Mouse (Mus musculus): ENCODE data around the gene Wars.

Wars gene

DNA sequence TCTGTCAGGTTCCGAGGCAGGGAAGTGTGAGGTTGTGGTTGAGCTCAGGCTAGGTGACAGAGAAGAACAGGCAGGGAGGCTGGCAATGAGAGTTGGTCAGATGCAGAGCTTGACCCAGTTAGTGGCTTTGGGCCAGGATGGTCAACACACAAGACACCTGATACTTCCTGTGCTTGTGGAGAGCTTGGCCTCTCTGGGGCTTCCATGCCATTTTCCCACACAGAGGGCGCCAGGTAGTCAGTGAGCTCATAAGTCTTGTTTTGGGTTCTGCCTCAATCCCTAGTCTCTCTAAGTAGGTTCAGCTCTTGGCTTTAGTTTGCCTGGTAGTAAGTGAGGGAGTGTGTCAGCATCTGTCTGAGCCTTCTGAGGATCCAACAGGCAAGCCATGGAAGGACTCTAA lies 18.5 kb upstream of the Wars start:
- intact Hi-C loops (cut with DNase I) = no loop called here

DNA sequence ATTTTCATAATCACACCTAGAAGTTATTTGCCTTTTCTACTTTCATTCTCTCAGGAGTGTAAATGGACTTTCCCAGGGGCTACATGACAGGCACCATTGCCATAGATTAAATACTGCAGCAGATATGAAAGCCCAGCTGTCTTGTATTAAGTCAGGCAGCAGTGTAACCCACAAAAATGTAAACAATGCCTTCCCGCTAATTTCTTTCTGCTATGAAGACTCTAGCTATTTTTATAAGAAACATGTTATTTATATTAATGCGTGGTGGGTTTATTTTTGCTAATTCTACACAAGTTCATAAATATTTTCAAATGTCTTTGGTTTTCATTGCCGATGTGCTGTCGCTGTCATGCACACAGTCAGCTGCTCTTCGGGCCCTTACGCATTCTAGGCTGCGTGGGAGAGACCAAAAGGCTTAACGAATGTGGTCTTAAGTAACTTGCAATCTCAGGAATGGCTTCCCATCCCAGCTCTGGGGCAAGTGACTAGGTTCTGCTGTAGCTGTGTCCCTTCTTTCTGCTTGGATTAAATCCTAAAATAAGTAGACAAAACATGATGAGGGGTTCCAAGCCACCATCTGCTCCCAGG lies 16.0 kb upstream of the Wars start:
- intact Hi-C loops (cut with DNase I) = loop anchor here (10.0 kb wide), 2 partner anchors 405 to 1465 kb away; no protein-coding TSS in a partner anchor

DNA sequence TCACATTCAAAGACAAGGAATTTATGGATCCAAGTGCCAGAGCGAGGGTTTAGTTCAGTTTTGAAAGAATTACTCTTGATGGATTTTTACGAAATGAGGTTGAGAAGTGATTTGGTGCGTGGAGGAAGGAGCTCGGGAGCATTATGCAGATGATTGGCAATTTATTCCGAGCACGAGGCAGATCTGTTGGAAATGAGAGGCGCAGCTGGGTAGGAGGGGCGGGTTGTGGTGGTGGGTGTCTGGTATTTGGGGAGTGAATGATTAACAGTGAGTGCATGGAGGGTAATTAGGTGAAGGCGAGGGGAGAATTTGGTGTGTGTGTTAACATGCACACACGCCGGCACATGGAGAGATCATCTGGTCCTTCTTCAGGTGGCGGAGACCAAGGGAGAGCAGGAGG lies 12.4 kb upstream of the Wars start:
- intact Hi-C loops (cut with DNase I) = loop anchor here (10.0 kb wide), 2 partner anchors 408 to 1468 kb away; no protein-coding TSS in a partner anchor

DNA sequence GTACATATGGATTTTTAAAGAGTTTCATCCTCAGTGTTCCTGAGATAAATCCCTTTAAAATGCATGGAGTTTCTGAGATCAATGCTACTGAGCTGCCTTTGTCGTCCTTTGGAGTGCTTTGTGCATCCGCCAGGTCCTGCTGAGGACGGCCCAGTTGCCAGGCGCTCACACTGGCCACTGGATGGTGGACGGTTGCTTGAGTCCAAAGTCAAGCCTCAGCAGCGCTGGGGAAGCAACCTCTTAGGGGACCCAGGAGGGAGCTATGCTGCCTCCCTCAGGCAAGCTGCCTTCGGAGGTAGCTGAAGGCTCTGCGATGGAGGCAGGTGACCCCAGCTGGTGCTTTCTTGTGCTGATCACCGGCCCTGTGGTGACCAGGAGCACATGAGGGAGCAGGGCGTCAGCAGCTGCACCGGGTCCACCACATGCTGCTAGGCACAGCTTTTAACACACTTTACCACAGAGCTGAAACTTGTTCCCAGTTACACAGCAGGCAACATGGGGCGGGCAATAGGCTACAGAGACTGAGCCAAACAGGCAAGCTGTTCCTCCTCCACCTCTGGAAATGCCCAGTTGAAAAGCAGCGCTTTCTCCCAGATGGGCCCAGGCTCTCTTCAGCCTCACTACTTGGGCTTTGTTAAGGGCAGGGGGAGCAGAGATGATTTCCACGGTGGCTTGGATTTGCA lies 11.8 kb upstream of the Wars start:
- intact Hi-C loops (cut with DNase I) = loop anchor here (10.0 kb wide), 2 partner anchors 409 to 1469 kb away; no protein-coding TSS in a partner anchor

DNA sequence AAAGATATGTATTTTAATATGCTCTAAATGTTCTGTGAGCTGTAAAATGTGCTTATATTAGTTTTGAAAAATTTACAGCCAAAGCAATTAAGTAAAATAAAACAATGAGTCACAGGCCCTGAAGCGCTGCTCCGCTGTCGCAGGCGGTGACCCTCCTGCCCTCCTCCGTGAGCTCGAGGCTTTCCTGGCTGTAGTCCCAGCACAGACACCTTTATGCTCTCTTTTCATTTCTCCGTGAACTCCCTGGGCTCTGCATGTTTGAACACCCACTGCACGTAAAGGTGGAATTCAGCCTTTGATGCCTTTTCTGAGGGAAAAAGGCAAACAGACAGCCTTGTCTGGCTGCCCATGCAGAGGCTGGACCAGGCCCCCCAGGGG lies 10.3 kb upstream of the Wars start:
- intact Hi-C loops (cut with DNase I) = loop anchor here (10.0 kb wide), 2 partner anchors 411 to 1471 kb away; no protein-coding TSS in a partner anchor

DNA sequence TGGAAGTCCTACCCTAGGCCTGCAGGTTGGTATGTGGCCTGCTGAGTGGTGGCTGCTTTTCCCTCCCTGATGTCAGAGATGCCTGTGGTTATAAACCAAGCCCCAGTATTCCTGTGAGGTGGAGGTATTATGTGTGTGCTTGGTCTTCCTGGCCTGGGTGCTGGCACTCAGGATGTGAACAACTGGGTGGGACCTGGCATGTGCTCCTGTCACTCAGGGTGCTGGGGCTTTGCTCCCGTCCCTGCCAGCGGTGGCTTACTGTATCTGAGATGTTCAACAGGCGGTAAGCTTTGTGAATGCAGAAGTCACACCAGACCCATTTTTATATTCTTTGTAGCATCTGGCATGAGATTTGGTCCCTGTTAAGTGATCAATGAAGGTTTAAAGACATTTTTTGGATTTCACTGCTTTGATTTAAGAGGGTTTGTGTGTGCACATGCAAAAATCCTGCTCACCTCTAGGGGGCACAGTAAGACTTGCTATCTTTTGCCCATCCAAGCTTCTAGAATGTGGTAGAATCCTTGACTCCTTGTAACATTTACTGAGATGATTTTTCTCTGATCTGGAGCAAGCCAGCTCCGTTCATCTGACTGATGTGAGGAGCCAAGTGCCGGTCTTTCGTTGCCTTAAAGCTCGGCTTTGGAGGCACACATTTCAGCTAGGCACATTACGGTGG lies 9.8 kb upstream of the Wars start:
- intact Hi-C loops (cut with DNase I) = loop anchor here (2.0 to 10.0 kb wide), 3 partner anchors 411 to 1471 kb away; no protein-coding TSS in a partner anchor

DNA sequence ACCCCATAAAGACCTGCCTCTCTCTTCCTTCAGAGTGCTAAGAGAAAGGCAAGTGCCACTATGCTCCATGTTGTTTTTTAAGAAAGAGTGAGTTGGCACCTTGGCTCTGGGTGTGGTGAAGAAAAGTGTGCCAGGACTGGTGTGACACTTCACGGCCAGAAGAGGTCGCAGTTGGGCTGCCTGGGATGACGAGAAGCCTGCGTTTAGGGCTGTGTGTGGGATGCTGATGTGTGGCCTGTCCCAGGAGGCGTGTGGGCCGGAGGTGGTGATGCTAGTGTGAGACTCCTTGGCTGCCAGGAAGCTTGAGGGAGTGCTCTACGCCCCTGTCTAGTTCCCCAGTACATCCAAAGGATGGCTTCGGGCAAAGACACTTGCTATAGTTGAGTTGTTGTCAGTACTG lies 9.0 kb upstream of the Wars start:
- intact Hi-C loops (cut with DNase I) = loop anchor here (2.0 to 10.0 kb wide), 3 partner anchors 412 to 1472 kb away; no protein-coding TSS in a partner anchor

DNA sequence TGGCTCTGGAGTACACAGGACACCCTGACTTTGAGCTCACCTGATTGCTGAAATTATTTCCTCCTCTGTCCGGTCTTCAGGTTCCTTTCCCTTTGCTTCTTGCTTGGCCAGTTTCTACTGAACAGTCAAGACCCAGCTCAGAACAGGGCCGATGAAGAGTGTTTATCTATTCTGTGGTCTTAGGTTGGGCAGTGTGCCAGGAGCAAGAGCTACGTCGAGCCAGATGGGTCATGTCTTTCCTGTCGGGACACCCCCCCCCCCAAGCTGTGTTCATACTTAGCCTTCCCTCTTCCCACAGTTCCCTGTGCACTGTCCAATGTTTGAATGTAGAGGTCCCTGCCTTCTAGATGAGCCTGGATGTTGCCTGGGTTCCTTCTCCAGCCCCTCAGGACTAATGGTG lies 7.4 kb upstream of the Wars start:
- intact Hi-C loops (cut with DNase I) = loop anchor here (10.0 kb wide), 2 partner anchors 413 to 1473 kb away; no protein-coding TSS in a partner anchor

DNA sequence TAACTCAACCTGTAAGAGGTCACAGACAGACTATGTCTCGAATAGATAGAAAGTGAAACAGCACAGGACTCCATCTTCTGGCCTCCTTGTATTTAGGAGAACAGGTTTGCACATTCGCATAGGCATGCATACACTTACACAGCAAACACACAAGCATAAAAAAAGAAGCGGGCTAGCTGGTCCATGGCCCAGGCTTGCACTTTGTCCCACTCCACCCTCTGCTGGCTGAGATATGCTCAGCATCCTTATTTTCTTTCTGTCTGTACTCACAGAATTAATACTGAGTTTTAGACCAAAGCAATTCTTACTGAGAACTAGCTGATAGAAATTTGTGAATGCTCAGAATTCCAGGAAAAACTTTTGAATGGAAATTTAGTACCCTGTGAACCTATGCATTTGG lies 2.0 kb upstream of the Wars start:
- intact Hi-C loops (cut with DNase I) = no loop called here

DNA sequence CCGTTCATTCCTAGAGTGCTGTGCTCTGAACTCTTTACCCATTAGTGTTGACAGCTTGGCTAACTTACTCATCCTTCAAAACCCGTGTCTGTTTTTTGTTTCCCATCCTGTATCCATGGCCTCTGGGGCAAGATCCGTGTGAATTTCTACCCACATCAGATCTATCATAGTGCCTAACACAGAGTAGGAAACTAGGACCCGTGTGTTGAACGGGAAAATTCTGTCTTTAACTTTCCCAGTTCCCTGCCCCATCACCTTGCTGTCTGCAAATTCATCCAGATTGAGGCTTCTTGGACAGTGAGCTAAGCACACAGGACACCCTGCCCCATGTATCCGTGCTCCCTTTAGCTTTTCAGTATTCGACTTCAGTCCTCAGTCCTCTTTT lies 450 bp upstream of the Wars start:
- intact Hi-C loops (cut with DNase I) = loop anchor here (2.0 kb wide), 1 partner anchor 84 kb away; no protein-coding TSS in a partner anchor

DNA sequence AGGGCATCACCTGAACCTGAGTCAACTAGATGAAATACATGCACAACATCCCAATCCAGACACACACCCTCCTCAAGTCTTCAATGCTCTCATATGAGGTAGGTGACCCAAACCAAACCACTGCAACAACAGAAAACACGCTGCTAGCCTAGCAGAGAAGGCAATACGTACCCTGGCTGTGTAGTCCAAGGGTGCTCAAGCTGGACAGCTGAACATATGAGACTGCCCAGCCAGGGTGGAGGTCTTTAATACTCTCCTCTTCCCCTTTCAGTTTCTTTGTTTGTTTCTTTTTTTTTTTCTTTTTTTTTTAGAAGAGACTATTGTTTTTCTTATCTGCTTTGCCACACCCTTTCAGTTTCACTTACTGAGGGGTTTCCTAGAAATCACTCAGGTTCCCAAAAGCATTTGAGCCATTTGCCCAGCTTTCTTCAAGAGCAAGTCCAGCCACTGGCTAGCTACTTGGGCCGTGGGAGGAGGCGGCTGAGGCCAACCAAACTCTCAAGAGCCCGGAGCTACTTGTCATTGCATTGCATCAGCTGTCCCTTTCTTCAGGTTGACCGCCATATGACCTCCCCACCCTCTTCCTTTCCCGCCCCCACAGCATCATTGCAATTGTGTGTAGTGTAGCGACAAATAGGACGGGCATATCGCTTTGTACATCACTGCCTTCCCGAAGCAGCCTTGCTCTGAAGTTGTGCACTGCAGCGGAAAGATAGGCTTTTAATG lies 822 bp downstream of the Wars start, which contains the start of gene Wdr25:
Gene Wdr25 (plus strand): TSS at position 643 of the 726 bp plus-strand sequence.
- intact Hi-C loops (cut with DNase I) = no loop called here

DNA sequence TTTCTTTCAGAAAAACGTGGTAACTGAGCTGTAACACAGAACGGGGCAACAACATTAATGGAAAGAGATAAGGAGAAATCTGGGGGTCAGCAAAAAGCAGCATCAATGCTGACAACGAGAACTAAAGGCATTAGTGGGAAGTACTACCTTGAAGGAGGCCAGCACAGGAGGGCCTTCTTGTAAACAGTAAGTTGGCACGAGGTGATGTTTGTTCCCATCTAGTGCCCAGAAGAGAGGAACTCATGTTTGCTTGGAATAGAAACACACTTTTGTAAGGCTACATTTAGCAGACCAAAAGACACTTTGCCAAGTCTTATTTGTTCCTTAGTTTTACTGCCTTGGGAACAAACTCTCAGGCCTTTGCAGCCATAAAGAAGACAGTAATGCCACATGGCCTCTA lies 5.3 kb downstream of the Wars start:
- intact Hi-C loops (cut with DNase I) = no loop called here

DNA sequence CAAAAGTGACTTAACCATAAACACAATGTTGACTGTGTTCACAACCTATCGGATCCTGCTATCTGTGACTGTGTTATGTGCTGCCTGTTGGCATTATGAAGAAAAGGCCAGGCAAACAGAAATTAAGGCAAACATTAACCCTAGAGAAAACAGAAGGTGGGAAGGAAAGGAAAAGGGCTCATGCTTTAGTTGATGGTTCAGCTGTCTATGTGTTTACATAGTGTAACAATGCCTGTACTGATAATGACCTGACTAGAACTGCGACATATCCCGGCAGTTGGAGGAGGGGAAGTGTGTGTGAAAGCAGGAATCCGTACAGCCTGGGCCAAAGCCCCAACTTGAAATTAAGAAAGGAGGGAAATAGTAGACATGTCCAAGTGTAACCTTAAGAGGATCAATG lies 6.9 kb downstream of the Wars start:
- intact Hi-C loops (cut with DNase I) = no loop called here

DNA sequence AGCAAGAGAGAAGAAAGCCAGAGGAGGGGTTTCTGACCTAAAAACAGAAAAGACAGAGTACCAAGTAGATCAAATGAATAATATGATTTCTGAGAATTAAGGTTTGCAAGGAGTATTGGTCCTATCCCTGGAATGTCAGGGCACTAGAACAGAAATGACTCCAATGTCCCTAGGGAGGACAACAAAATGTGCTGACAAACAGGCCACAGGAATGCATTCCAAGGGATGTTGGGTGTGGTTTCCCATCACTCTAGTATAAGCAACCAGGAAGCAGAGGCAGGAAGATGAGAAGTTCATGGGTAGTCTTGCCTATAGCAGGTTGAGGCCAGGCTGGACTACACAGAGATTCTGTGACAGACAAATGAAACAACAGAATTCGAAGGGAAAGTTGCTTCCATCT lies 8.1 kb downstream of the Wars start:
- intact Hi-C loops (cut with DNase I) = no loop called here

DNA sequence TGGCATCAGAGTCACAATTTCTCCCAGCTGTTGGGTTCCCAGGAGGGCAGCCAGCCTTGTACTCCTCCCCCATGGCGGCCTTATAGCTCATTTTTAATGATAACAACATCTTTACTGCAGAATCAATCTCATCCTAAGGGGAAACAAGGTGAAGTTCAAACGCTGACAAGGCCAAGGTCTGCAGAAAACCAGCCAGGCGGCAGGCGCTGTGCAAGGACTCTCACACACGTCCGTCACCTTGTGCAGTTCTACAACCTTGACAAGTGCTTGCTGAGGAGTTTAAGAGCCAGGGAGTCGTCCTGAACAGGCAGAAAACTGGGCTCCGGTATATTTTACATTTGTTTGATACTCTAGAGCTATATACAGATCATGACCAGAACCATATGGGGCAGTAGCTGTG lies 11.2 kb downstream of the Wars start:
- intact Hi-C loops (cut with DNase I) = no loop called here

DNA sequence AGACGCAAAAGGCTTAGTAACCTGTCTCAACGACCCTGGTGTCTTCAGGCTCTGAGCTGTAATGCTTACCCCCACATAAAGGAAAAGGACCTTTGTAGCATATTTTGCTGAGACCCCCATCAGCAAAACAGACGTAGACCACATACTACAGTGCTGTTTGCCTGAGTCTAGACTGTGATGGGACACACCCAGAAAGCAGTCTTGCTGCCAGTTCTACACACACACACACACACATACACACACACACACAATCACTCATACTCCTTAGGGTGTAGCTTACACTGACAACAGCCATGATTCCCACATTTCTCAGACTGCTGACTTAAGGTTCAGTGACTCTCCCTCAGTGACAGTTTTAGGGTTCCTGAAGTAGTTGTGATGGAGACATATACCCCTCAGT lies 12.8 kb downstream of the Wars start:
- intact Hi-C loops (cut with DNase I) = no loop called here

DNA sequence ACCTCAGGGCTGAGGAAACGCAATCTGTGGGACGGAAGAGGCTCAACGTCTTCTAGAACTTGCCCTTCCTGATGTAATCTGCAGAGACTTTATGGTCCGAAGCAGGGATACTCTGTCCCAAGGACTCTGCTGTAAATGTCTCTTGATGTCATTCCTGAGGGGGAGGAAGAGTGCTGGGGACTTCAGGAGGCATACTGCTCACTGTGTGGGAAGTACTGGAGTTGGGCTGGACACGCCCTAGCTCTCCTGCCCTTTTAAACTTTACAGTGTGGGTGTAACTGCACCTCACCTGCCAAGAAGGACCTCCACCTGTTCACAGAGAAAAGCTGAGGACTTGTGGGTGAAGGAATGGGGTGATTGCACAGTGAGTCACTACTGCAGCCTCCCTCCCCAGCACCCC lies 13.4 kb downstream of the Wars start:
- intact Hi-C loops (cut with DNase I) = no loop called here

DNA sequence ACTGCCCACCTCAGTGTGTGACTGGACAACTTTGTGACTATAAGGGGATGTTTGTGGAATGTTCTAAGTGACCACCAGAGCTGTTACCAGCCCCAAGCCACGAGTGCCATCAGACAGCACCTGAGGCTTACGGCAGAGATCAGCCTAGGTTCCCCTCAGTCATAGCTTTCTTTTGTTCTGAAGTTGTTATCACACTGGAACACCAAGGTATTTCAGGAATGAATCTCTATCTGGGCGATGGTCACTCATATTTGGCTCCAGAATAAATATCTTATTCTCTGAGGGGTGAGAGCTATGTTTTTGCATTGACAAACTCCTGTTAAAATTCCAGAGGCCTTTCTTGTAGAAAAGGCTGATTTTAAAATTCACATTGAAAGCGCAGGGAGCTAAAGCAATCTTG lies 14.8 kb downstream of the Wars start:
- intact Hi-C loops (cut with DNase I) = no loop called here

DNA sequence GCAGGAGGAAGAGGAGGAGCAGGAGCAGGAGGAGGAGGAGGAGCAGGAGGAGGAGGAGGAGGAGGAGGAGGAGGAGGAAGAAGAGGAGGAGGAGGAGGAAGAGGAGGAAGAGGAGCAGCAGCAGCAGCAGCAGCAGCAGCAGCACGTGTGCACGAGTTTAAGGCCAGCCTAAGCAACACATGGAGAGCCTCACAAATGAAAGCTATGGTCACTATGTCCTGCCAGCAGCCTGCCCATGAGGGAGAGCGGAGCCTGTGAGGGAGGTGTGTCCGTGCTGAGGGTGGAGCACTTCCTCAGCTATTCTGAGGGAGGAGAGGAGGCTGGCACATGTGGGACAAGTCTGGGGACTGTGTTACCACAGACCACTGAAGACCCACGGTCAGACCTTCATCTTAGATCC lies 20.9 kb downstream of the Wars start:
- intact Hi-C loops (cut with DNase I) = no loop called here

DNA sequence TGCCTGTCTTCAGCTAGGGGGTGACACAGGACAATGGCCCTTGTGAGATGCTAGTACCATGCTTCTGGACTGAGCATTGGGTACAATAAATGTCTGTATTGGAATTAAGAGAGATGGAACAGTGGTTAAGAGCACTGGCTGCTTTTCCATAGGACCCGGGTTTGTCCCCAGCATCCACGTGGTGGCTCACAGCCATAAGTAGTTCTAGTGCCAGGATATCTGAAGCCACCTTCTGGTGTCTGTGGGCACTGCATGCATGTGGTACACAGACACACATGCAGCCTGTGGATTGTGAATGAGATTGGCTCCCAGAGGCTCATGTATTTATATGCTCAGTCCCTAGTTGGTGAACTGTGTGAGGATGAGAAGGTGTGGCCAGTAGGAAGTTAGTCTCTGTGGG lies 24.4 kb downstream of the Wars start:
- intact Hi-C loops (cut with DNase I) = no loop called here

DNA sequence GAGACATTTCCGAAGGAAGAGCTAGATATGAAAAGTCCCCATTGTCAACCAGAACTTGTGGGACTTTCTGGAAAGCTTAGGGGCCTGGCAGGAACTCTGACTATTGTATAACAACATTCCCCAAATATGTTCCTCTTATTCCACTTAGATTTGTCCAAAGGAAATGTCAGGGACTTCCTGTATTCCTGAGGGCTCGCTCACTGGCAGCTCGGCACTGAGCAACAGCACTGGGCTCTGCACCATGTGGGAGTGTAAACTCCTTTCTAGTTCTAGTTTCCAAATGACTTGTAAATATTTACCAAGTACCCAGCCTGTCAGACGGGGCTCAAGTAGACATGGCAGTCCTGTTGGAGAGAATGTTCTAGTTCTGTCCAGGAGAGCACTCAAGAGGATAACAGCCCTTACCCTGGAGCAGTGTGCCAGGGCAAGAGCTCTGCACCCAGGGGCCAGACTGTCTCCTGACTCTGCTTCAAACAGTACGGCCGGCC lies 28.9 kb downstream of the Wars start:
- intact Hi-C loops (cut with DNase I) = no loop called here

Measured in adrenal gland (tissue).